Mouse (Mus musculus) forebrain, embryonic 12.5 days (tissue): ENCODE results near the gene Evi5l. TPM values are rescaled to one million over a fixed set of nuclear protein-coding genes. Genes with fewer than 3 reads are reported as not detected.

Experiments
- ATAC-seq: fragments of 200-750 bp; cut with Nextera tagmentation; 2 replicates; pipeline ENCODE4 v1.8.0; 2017; ENCODE audit warnings: moderate TSS enrichment; ENCODE audit not compliant: low FRiP score
- H3K27ac ChIP-seq: fragments of 300-500 bp; sonication (generic); 2 replicates; pipeline ENCODE4 v1.5.1; 2016; ENCODE audit warnings: mild to moderate bottlenecking
- H3K27me3 ChIP-seq: fragments of 300-500 bp; sonication (generic); 2 replicates; pipeline ENCODE4 v1.6.1; 2016; ENCODE audit warnings: mild to moderate bottlenecking
- H3K36me3 ChIP-seq: fragments of 300-500 bp; sonication (generic); replicated peaks from 2 replicates; pipeline ENCODE4 v1.6.1; 2016; ENCODE audit warnings: mild to moderate bottlenecking
- H3K4me1 ChIP-seq: fragments of 300-500 bp; sonication (generic); 2 replicates; pipeline ENCODE4 v1.6.1; 2016
- H3K4me2 ChIP-seq: fragments of 300-500 bp; sonication (generic); 2 replicates; pipeline ENCODE4 v1.6.1; 2016; ENCODE audit warnings: mild to moderate bottlenecking, moderate library complexity
- H3K4me3 ChIP-seq: fragments of 300-500 bp; sonication (generic); replicated peaks from 2 replicates; pipeline ENCODE4 v1.5.1; 2016; ENCODE audit warnings: mild to moderate bottlenecking
- H3K9ac ChIP-seq: fragments of 300-500 bp; sonication (generic); 2 replicates; pipeline ENCODE4 v1.6.1; 2016; ENCODE audit warnings: mild to moderate bottlenecking
- H3K9me3 ChIP-seq: fragments of 300-500 bp; sonication (generic); 2 replicates; pipeline ENCODE4 v1.6.1; 2016
- WGBS: fragments of 180-500 bp; shearing (Covaris S2); methylation state at CpG from one replicate; pipeline ENCODE4 v1.1.7; 2016; 5-methylcytosine and 5-hydroxymethylcytosine counted together
- polyA plus RNA-seq: library from polyadenylated mRNA; unstranded; fragments of >200 nt; fragmentation: Nextera tagmentation; extraction: Ambion mirVana; gene quantifications from 2 replicates; pipeline ENCODE4 v1.2.1, GENCODE M21; 2016

Gene Evi5l
- polyA plus RNA-seq, 1 experiment from 2014 or later, result 46.9 TPM

DNA sequence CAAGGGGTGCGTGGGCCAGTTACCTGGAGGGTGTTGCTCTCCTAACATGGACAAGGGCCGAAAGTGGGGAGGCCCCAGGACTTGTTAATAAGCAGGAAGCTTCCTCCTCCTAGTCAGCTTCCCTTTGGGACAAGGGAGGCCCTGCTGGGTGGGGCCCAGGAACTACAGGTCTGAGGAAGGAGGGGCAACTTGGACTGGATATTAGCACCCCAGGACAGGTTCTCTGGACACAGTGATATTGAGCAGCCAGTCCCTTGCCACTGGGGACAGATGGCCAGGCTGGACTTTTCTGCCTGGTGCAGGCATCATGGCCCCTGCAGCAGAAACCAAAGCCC lies 40.6 kb downstream of the Evi5l start:
- peaks cover 55% of the 10 kb centered on the region for H3K36me3 ChIP-seq
- WGBS, result 55% methylated on average over 2 of the region's 2 CpGs
- peaks cover 18% of the 10 kb centered on the region for H3K4me1 ChIP-seq
- no peak overlapping the region for H3K4me2 ChIP-seq
- H3K27ac ChIP-seq, result no peak overlapping the region
- peaks cover 45% of the 10 kb centered on the region for H3K27me3 ChIP-seq
- no peaks in the 10 kb centered on the region for H3K9me3 ChIP-seq
- H3K4me3 ChIP-seq, result no peak overlapping the region
- no peak for ATAC-seq
- H3K9ac ChIP-seq, result 0 out of 2 replicates have a peak overlapping the region, but pooled peaks have one; percentile 7

DNA sequence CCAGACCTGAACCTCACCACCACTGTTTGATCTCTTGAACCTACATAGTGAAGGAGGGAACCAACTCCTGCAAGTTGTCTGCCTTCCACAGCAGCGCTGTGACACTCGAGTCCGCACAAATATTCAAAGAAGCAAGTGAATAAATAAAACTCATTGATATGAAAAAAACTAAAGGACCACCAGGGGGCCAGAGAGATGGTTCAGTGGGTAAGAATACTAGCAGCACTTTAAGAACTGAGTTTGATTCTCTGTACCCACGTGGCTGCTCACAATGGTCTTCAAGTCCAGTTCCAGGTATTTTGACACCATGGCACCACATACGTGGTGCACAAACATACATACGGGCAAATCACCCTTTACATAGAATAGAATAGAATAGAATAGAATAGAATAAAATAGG lies 44.7 kb downstream of the Evi5l start:
- peaks cover 47% of the 10 kb centered on the region for H3K4me1 ChIP-seq
- H3K4me2 ChIP-seq, result no peak overlapping the region
- no peak overlapping the region for H3K9ac ChIP-seq
- no peaks in the 10 kb centered on the region for H3K9me3 ChIP-seq
- H3K27me3 ChIP-seq, result peaks cover 22% of the 10 kb centered on the region
- H3K36me3 ChIP-seq, result peaks cover 43% of the 10 kb centered on the region
- ATAC-seq, result no peak
- H3K27ac ChIP-seq, result no peak overlapping the region
- WGBS, result 73% methylated on average over 6 of the region's 6 CpGs
- no peak overlapping the region for H3K4me3 ChIP-seq

DNA sequence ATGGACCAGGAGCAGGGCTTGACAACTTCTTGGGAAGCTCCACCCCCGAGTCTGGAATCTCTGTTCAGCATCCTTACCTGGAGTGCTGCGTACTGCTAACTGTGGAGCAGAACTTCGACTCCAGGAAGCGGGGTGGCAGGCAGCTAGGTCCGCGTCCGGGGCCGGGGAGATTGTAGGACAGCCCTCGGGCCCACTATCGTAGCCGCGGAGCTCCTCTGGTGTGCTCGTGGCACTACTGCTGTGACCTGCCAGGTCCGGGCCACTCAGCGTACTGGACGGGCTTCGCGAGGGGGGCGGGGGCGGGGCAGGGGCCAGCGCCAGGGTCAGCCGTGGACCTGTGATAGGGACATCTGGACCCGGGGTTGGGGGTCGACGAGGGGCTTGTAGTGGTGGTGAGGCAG lies 46.4 kb downstream of the Evi5l start:
- Histone ChIP-seq H3K9me3 (no peaks in the 10 kb centered on the region), H3K4me3 (peak overlapping the region; percentile 43), H3K4me1 (peaks cover 43% of the 10 kb centered on the region), H3K36me3 (peaks cover 32% of the 10 kb centered on the region), H3K4me2 (peak overlapping the region; percentile 84), H3K27ac (0 out of 2 replicates have a peak overlapping the region, but pooled peaks have one; percentile 20), H3K9ac (peak overlapping the region; percentile 60), H3K27me3 (peaks cover 6% of the 10 kb centered on the region; the same call in 1 of the 2 replicates)
- WGBS, result 2% methylated on average over 25 of the region's 25 CpGs
- ATAC-seq, result peak; percentile 4; the same call in 1 of the 2 replicates

DNA sequence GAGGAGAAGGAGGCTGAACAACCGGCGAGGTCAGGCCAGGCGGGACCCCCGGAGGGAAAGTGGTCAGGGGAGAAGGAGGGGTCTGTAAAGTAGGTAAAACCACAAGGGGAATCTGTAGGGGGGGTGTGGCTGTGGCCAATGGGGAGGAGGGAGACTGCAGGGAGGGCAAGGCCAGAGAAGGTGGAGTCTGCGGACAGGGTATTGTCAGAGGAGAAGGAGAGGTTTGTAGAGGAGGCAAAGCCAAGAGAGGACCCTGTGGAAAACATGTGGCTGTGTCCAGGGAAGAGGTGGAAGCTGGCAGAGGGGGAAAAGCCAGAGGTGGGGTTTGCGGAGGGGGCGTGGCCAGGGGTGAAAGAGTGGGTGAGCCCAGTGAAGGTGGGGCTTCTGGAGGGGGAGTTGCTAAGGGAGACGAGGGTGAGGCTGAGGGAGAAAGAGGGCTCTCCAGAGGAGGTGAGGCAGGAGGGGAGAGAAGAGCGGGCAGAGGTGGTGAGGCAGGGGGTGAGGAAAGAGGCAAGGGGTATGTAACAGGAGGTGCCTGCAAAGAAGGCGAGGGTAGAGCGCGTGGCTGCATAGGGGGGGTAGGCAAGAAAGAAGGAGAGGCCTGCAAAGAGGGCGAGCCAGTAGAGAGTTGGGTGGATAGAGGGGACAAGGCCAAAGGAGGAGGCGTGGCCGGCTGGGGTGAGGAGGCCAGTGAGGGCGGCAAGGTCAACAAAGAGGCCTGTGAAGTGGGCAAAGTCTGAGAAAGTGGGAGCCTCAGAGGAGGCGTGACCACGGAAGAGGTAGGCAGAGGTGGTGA lies 47.0 kb downstream of the Evi5l start:
- Histone ChIP-seq H3K4me2 (peak overlapping the region; percentile 84), H3K4me1 (peaks cover 43% of the 10 kb centered on the region), H3K27ac (peak overlapping the region; percentile 53; the same call in 1 of the 2 replicates), H3K9ac (peak overlapping the region; percentile 60), H3K36me3 (peaks cover 27% of the 10 kb centered on the region), H3K9me3 (no peaks in the 10 kb centered on the region), H3K4me3 (peak overlapping the region; percentile 43), H3K27me3 (peaks cover 5% of the 10 kb centered on the region; the same call in 1 of the 2 replicates)
- WGBS, result 4% methylated on average over 18 of the region's 18 CpGs
- peak; percentile 13 for ATAC-seq

DNA sequence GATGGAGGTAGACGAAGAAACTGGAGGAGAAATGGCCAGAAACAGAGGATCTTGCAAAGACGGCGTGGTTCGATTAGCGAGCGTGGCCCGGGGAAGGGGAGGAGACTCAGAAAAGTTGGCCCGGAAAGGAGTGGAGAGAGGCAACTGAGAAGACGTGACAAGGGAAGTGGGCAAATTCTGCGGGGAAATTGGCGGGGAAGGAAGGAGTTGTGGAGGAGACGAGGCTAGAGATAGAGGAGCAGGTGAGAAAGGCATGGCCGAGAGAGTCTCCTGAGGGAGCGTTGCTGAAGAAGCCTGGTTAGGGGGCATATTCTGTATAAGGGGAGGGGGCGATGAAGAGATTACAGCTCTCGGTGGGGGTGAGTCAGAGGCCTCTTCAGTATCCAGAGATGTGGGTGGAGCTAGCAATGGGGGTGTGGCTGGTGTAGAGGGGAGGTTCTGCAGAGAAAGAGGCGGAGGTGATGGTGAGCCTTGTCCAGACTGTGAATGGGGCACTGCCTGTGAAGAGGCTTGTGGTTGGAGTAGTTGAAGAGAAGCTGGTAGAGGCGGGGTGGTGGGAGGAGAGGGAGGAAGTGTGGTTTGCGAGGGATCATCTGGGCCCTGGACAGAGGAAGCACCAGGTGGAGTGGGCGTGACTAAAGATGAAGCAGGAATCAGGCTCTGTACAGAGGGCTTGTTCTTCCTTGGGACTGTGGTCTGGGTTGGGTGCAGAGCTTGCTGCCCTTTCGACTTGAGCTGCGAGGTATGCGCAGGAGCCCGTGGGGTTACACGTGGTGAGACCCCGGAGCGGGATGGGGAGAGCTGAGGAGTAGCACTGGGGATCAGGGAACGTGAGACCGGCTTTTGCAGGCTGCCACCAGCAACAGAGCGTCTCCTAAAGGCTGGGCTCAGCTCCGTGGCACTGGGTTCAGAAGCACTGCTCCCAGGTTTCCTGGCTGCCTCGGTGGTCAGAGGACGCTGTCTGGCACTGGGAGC lies 47.9 kb downstream of the Evi5l start:
- Histone ChIP-seq H3K9ac (peak overlapping the region; percentile 60; the same call in 1 of the 2 replicates), H3K27me3 (peaks cover 5% of the 10 kb centered on the region; the same call in 1 of the 2 replicates), H3K9me3 (no peaks in the 10 kb centered on the region), H3K4me2 (peak overlapping the region; percentile 84), H3K4me3 (peak overlapping the region; percentile 43), H3K4me1 (peaks cover 43% of the 10 kb centered on the region), H3K27ac (0 out of 2 replicates have a peak overlapping the region, but pooled peaks have one; percentile 53), H3K36me3 (peaks cover 20% of the 10 kb centered on the region)
- 12% methylated on average over 33 of the region's 33 CpGs for WGBS
- peak; percentile 10; the same call in 1 of the 2 replicates for ATAC-seq

GRCm38 (mm10) chr8:4216296-4216695 lies 49.9 kb downstream of the Evi5l start:
- H3K4me2 ChIP-seq, result peak overlapping the region; percentile 84
- H3K9me3 ChIP-seq, result no peaks in the 10 kb centered on the region
- WGBS, result 5% methylated on average over 18 of the region's 18 CpGs
- peak overlapping the region; percentile 57 for H3K4me3 ChIP-seq
- peak overlapping the region; percentile 88 for H3K27ac ChIP-seq
- H3K9ac ChIP-seq, result peak overlapping the region; percentile 79
- H3K4me1 ChIP-seq, result peaks cover 43% of the 10 kb centered on the region
- H3K36me3 ChIP-seq, result no peaks in the 10 kb centered on the region; the same call in 1 of the 2 replicates
- peaks cover 8% of the 10 kb centered on the region; the same call in 1 of the 2 replicates for H3K27me3 ChIP-seq
- ATAC-seq, result 0 out of 2 replicates have a peak, but pooled peaks have one; percentile 0

DNA sequence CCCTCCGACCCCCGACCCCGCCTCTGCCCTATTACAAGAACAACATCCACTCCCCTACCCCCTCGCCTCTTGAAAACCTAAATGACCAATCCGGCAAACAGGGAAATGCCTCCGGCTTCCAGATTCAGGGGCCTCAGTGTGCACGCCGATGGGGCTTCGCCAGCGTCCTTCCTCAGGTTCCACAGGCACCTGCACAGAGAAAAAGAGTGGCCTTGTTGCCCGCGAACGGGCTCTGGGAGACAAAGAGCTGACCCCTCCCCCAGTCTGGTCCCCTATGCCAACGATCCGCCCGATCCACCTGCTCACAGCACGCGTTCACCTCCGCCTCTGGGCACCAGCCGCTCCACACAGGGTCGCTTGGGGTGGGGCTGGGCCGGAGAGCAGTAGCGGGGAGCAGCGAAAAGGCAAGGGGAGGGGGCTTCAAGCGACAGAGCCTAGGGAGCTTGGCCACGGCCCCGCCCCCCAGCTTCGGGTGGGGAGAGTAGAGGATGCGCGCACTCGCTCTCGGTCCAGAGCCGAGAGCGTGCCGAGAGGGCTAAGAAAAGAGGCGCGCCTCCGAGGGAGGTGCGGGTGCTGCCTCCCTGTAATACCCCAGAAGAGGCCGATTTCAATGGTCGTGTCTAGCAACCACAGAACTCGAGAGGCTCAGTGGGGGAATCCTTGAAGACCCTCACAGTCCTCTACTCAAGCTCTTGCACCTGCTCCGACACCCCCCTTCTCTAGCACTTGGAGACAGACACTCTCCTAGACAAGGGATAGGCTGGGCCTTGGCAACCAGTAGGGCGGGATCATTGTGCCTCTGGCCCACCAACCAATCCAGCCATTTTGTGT lies 50.6 kb downstream of the Evi5l start, which contains the start of gene Prr36:
Gene Prr36, minus strand, starts transcription at position 669 of the 831 bp plus-strand sequence.
- WGBS, result under 1% methylated on average over 44 of the region's 44 CpGs
- H3K9me3 ChIP-seq, result no peaks in the 10 kb centered on the region
- H3K4me1 ChIP-seq, result peaks cover 43% of the 10 kb centered on the region
- H3K4me2 ChIP-seq, result peak within 1 kb of the TSS; percentile 84
- no peaks in the 10 kb centered on the region for H3K36me3 ChIP-seq
- H3K27ac ChIP-seq, result peak within 1 kb of the TSS; percentile 88
- H3K4me3 ChIP-seq, result peak within 1 kb of the TSS; percentile 57
- ATAC-seq, result peak; percentile 92
- peak within 1 kb of the TSS; percentile 79 for H3K9ac ChIP-seq
- peaks cover 8% of the 10 kb centered on the region; the same call in 1 of the 2 replicates for H3K27me3 ChIP-seq

DNA sequence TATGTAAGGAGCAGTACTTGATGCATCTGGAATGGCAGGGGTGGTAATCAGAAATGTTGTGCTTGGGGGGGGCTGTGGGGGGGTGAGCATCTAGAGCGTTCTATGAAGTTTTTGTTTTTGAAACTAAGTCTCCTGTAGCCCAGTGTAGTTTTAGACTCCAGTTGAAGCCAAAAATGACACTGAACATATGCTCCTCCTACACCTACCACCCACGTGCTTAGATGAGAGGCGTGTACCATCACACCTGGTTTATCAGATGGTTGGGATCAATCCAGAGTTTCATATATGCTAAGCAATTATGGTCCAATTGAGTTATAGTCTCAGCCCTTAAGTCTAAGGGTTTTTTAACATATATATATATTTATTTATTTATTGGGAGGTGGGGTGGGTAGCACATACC lies 53.2 kb downstream of the Evi5l start:
- WGBS, result 87% methylated on average over 3 of the region's 3 CpGs
- Histone ChIP-seq H3K27me3 (peaks cover 5% of the 10 kb centered on the region; the same call in 1 of the 2 replicates), H3K9me3 (no peaks in the 10 kb centered on the region), H3K36me3 (no peaks in the 10 kb centered on the region), H3K4me2 (no peak overlapping the region), H3K4me1 (peaks cover 22% of the 10 kb centered on the region), H3K4me3 (no peak overlapping the region), H3K9ac (no peak overlapping the region), H3K27ac (no peak overlapping the region)
- ATAC-seq, result no peak

- H3K36me3 ChIP-seq, result no peaks in the 10 kb centered on the region
- H3K9me3 ChIP-seq, result no peaks in the 10 kb centered on the region
- no peak overlapping the region for H3K4me2 ChIP-seq
- H3K27ac ChIP-seq, result no peak overlapping the region
- H3K27me3 ChIP-seq, result peaks cover 14% of the 10 kb centered on the region
- peaks cover 11% of the 10 kb centered on the region for H3K4me1 ChIP-seq
- ATAC-seq, result no peak
- H3K4me3 ChIP-seq, result no peak overlapping the region
- H3K9ac ChIP-seq, result no peak overlapping the region
Measured at GRCm38 (mm10) chr8:4222059-4222458, 55.7 kb downstream of the Evi5l start.

- Histone ChIP-seq H3K27me3 (peaks cover 35% of the 10 kb centered on the region), H3K4me3 (0 out of 2 replicates have a peak overlapping the region, but pooled peaks have one; percentile 20), H3K9me3 (no peaks in the 10 kb centered on the region), H3K27ac (no peak overlapping the region), H3K9ac (no peak overlapping the region), H3K36me3 (no peaks in the 10 kb centered on the region), H3K4me1 (peaks cover 6% of the 10 kb centered on the region; the same call in 1 of the 2 replicates), H3K4me2 (peak overlapping the region; percentile 49)
- WGBS, result 33% methylated on average over 4 of the region's 4 CpGs
- ATAC-seq, result no peak
Measured at GRCm38 (mm10) chr8:4226323-4226722, 60.0 kb downstream of the Evi5l start.

GRCm38 (mm10) chr8:4226739-4227347 lies 60.5 kb downstream of the Evi5l start, which contains the start of gene Lrrc8e:
TSS of gene Lrrc8e (plus strand) at chr8:4226827.
- ATAC-seq, result no peak
- H3K9ac ChIP-seq, result 0 out of 2 replicates have a peak within 1 kb of the TSS, but pooled peaks have one; percentile 8

More at GRCm38 (mm10) chr8:4226739-4227347, 60.5 kb downstream of the Evi5l start, which contains the start of gene Lrrc8e:
- H3K4me3 ChIP-seq, result peak within 1 kb of the TSS; percentile 20; the same call in 1 of the 2 replicates
- peaks cover 35% of the 10 kb centered on the region for H3K27me3 ChIP-seq
- H3K4me1 ChIP-seq, result peaks cover 6% of the 10 kb centered on the region; the same call in 1 of the 2 replicates
- H3K27ac ChIP-seq, result no peak within 1 kb of the TSS
- no peaks in the 10 kb centered on the region for H3K9me3 ChIP-seq
- peak within 1 kb of the TSS; percentile 49 for H3K4me2 ChIP-seq
- no peaks in the 10 kb centered on the region for H3K36me3 ChIP-seq
- 3% methylated on average over 33 of the region's 33 CpGs for WGBS
